Mouse (Mus musculus): ENCODE measurements around the gene Mdm2.

Gene Mdm2

DNA sequence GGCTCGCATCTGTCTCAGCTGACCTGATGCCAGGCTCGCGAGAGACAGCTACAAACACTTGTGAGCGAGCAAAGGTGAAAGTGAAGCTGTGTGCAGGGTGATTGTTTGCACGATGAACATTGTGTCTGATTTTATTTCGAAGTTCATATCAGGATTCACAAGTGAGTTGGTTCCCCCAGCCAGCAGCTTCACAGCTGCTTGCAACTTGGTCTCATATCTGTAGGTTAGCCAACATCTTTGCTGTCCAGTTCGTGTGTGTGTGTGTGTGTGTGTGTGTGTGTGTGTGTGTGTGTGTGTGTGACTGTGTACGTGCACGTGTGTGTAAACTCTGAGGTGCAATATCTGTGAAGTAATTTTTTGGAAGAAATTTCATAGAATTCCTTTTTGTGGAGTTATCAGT lies 55.1 kb downstream of the Mdm2 start:
- no peak for DNase-seq (ENCODE audit: low spot score)

DNA sequence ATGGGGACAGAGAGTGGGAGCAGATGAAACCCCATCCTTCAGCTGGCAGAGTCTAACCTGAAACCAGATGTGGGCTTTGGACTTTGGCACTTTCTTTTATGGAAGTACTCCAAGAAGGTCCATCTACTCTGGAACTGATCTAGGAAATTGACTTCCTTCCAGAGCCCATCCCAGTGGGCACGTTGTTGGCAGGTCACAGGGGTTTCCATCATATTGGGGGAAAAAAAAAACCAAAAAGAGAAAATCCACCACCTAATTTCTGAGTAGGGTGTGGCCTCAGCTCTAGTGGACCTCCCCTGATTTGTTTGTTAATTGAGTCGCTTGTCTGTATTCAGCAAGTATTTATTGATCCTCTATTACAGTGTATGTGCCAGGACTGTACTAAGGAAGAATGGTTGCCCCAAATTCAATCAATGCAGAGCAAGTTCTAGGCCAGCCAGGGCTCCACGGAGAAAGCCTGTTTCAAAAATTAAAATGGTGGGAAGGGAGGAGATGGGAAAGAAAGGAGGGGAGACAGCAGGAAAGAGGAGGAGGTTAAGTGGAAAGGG lies 55.9 kb downstream of the Mdm2 start:
- no peak for DNase-seq (ENCODE audit: low spot score)

DNA sequence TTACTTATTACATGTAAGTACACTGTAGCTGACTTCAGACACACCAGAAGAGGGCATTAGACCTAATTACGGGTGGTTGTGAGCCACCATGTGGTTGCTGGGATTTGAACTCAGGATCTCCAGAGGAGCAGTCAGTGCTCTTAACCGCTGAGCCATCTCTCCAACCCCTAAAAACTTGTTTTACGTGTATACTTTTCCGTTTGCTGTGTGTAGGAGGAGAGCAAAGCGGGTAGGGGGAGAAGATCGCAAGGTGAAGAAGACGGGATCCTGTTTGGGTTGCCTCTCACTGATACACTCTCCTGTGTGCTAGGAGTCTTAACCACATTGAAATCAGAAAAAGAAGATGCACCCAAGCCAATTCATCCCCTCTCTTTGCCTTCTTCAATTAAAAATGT lies 56.8 kb downstream of the Mdm2 start:
- no peak for DNase-seq (ENCODE audit: low spot score)

DNA sequence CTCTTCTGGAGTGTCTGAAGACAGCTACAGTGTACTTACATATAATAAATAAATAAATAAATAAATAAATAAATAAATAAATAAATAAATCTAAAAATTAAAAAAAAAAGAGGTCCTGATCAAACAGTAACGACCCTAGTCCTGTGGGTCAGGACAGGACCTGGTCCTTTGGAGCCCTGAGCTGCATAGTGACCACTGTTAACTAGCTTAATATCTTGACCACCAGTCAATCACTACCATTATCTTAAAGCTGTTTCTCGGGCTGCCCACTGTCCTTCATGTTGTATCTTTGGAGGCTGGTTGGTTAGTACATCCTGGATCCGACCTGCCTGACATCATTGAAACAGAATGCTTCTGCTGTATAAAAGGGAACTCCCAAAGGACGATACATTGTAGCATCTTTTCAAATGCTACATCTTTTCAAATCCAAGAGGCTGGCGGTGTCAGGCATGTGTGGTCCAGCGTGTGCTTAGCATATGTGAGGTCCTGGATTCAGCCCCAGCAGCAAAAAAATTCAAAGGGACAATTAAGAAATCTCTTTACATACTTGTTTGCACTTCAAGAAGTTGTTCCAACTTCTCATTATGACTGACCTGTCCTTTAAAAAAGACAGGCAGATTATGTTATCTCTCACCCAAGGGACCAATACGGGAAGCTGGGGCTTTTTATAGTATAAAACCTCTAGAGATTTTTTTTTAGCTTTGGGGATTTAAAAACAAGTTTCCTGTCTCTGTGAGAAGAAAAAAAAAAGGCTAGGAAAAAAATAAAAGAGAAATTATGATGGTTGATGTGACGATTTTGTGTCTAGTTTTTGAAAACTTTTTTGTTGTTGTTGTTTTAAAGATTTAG lies 57.4 kb downstream of the Mdm2 start:
- DNase-seq (ENCODE audit: low spot score), result no peak

DNA sequence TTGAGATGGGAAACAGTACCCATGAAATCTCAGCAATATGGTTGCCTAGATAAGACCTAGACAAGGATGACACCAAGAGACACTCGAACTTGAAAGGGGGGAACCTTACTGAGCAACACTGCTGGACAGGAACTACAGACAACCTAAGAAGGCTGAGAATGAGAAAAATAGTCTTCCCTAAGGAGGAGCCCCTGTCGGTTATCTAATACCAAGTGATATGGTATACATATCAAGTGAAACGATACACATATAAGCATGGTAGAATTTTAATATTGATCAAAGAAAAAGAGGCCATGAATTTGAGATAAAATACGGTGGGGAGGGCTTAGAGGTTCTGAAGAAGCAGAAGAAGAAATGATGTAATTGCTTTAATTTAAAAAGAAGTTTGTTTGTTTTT lies 58.2 kb downstream of the Mdm2 start:
- no peak for DNase-seq (ENCODE audit: low spot score)

DNA sequence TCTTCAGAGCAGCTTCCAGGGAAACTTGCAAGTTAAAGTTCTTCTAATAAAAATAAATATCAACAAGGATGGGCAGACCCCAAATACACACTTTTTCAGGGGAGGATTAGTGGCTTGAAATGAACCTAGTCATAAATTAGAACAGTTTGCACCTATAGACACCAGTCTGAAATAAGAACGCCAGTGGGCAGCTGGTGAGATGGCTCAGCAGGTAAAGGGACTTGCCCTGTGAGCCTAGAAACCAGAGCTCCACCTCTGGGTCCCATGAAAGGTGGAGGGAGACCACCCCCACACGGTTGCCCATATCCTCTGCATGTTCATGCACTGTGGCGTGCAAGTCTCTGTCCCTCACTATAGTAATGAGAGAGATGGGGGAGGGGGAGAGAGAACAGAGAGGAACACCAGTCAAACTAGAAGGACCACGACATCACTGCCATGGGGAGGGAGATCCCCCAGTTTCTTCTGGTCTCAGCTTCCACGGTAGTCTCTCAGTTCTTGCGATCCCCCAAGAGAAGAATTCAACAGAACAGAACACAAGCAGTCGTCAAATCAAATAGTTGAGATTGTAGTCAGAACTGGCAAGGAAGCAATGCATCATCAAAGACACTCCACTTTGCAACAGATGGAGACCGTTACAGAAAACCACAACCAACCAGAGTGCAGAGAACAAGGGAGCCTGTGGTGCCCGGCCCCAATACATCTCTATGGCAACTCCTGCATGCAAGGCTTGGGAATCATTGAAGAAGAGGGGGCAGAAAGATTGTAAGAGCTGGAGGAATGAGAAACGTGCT lies 58.8 kb downstream of the Mdm2 start:
- no peak for DNase-seq (ENCODE audit: low spot score)

DNA sequence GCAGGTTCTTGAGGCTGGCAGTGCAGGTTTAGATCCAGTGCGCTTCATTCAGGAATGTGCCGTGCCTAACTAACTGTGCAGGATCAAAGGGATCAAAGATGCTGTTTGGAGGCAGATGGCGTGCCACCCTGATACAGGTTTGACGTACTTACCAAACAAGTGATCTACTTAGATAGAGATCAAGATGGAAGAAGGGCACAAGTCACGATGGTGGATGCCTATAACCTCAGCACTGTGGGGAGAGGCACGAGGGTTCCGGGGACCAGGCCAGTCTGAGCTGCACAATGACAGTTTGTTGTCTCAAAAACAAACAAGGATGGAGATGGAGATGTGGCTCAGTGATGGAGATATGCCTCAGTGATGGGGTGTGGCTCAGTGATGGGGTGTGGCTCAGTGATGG lies 59.8 kb downstream of the Mdm2 start:
- DNase-seq (ENCODE audit: low spot score), result no peak

DNA sequence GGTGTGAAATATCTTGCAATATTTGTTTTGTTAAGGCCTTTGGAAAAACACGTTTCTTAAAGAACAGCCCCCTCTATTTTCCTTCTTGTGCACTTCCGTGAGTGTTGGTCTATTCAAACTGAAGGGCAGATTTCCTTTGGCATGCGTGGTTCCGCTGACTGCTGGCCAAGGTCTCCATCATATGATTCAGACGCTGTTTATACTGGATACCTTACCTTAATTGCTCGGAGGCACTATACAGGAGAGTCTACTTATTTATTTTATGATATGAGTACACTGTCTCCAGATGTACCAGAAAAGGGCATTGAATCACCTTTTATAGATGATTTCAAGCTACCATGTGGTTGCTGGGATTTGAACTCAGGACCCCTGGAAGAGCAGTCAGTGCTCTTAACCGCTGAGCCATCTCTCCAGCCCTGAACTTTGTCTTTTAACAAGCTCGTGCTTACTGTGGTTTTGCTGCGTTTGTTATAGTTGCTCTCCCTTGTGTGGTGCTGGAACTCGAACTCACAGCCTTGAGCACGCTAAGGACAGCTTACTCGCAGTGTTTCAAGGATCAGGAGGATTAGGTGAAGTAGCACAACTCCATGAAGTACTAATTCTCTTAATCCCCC lies 60.4 kb downstream of the Mdm2 start:
- no peak for DNase-seq (ENCODE audit: low spot score)

DNA sequence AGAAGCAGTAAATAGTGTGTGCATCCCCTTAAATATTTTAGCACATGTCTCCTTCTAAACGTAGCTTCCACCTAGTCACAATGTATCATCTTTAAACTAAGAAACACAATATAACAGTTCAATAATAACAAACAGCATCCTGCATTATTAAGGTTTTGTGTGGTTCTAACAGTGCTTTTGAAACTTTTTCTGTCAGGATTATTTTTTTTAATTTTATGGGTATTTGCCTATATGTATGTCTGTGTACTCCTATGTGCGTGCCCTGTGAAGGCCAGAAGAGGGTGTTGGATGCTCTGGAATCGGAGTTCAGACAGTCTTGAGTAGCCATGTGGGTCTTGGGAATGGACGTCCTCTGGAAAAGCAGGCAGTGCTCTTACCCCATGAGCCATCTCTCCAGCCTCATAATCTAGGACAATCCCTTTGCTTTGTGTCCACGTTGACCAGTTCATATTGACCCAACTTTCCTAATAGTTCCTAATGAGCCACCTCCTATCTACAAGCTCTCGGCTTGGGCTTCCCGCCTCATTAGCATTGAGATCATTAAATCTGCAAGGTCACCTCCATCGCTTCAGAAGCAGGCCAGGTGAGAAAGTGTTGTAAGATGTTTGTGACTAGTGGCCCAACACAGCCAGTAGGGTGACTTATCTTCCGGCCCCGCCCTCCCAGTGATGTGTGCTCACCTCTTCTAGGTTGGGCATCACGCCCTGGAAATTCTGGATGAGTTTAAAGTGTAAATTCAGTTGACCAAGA lies 61.1 kb downstream of the Mdm2 start:
- no peak for DNase-seq (ENCODE audit: low spot score)

DNA sequence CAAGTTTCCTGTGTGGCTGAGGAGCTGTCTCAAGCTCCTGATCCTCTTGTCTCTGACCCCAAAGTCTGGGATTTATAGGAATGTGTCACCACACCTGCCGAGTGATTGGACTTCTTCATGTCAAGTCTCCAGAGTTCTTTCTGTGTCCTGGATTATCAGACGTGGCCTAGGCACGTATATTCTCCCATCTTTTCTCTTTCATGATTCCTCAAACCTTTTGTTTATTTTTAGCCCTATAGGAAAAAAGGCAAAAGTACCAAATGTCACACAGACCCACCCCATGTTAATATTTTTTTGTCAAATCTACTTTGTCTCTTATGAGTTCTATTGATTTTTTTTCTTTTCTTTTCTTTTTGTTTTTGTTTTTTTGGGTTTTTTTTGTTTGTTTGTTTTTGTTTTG lies 61.9 kb downstream of the Mdm2 start:
- DNase-seq (ENCODE audit: low spot score), result no peak

DNA sequence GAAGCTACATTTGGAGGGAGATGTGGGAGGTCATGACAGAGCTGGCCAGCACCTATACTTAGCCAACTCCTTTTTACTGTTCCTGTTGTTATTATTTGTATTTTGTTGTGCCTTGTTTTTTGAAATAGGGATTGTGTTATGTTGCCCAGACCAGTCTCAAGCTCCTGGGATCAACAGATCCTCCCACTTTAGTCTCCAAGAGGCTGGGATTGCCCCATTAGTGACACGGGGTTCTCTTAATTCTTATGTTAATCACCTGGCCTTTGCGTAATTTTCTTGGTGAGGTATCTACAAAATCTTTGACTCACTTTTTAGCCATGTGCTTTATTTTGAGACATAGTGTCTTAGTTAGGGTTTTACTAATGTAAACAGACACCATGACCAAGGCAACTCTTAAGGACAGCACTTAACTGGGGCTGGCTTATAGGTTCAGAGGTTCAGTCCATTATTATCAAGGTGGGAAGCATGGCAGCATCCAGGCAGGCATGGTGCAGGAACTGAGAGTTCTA lies 62.5 kb downstream of the Mdm2 start:
- DNase-seq (ENCODE audit: low spot score), result no peak

DNA sequence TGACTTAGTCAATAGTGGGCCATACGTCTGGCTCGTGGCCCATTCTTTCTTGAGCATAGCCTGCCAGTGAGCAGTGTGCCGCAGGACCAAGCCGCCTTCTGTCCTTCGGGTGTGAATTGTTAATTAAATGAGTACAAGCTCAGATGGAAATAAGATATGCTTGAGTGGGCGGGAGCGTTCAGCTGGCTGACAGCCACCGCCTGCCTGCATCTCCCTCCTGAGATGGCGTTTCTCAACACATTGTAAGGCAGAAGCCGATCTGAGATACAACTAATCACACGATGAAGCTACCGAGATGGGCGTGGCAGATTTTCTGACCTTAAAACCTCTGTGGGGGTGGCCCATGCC lies 63.4 kb downstream of the Mdm2 start:
- no peak for DNase-seq (ENCODE audit: low spot score)

DNA sequence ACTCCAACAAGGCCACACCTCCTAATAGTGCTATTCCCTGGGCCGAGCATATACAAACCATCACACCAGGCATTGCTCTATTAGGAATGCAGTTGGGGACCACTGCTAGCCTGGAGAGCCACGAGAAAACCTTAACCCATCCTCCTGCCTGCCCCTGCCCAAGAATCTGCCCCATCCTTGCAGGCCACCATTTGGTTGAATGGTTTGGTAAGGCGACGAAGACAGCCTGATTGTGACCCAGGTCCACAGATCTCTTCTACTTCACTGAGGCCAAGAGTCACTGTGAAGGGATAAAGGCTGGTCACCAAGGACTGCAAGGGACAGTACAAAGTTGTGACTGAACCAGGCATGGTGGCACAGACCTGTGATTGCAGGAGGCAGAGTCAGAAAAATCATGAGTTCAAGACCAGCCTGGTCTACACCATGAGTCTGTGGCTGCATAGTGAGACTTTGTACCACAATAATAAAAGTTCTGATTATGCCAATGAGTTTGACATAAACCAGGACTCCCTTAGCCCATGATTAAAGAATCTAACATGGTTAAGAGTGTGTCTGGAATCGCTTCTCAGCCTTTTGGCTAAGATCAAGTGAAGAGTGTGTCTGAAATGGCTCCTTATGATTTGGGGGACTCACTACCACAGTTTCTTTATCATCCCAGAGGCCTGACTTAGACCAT lies 63.9 kb downstream of the Mdm2 start:
- no peak for DNase-seq (ENCODE audit: low spot score)

DNA sequence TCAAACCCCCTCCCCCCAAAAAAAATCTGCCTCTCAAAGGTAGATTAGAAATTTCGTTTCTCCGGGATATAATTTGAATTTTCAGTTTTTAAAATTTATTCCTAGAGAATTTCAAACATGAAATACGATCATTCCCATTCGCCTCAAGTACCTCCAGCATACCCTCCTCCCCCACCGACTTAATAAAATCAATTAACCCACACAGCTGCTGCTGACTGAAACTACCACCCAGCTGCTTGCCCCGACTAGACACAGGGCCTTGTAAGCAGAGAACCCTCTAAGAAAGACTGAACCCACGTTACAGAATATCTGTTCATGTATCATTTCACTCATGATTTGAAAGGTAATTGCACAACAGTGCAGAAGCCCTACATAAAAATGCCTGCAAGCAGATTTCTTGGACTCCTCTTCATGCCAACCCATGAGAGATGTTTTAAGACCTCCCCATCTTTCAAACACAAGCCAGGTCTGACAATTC lies 65.0 kb downstream of the Mdm2 start:
- no peak for DNase-seq (ENCODE audit: low spot score)

DNA sequence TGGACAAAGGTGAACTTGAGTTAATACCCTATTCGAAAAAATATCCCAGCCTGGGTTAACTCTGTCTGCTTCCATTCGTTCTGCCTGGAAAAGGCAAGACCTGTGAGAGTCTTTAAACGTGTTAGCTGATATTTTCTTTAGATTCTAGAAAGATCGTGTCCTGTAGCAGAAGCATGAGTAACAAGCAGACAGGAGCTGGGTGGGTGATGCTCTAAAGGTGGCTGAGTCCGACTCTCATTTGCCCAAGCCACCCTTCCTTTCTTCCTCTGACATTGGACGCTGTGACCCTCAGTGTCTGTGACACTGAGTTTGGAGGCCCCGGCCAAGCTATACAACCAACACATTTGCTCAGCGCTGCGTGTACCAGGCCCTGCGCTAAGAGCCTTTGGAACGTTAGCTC lies 65.7 kb downstream of the Mdm2 start:
- no peak for DNase-seq (ENCODE audit: low spot score)

DNA sequence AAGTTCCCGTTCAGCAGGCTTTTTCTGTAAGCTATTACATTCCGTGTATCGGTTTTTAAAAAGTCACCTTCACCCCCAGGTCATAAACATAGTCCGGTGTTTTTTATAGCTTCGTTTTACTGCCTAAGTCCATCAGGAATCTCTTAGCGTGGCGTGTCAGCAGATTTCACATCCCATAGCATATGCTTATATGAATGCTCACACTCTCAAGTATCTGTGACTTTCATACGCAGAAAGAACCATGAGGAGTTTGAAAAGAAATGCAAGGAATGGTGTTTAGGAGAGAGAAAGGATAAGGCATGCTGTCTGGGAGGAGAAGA lies 66.2 kb downstream of the Mdm2 start:
- no peak for DNase-seq (ENCODE audit: low spot score)

DNA sequence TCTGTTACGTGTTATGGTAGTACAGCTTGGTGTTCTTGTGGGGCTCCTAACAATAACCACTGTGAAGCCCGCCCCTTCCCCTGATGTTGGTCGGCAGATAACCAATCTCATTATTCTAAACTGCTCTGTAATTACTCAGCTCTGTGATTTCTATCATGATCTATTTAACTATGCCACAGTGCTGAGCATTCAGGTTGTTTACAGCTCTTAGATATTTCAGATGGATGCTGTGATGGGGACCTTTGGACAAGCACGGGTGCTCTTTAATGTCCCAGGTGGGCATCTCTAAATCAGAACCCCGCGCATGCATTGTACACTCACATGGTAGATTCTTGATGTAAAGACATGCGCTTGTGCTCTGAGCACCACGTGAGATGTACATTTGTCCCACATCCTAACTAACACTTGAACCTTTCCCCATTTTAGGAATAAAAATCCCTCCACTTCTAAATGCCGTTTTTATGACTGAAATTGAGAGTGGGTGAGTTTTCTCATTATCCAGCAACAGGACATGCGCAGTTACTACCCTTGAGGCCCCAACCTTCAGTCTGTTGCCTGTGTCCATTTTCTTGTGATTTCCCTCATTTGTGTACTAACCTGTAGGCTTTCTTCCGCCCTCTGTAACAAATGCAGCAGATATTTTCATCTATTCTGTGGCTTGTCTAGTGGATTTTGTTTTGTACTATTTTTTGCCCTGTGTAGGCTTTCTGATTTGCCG lies 66.7 kb downstream of the Mdm2 start:
- no peak for DNase-seq (ENCODE audit: low spot score)

DNA sequence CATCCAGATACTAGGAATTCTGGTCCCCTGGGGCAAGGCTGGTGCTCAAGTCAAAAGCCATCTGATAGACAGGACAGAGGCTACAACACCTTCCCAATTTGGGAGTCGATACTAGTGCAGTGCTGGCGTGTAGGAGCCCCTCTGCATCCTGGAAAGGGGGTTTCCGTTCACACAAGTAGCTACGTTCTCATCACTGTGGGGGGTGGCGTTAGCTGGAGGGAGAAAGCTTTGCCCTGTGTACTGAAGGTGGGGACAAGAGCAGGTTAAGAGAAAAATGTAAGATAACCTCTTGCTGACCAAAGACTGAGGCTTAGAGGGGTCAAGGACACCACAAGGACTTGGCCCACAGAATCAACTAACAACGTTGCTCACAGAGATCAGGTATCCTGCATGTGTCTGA lies 67.3 kb downstream of the Mdm2 start:
- DNase-seq (ENCODE audit: low spot score), result no peak

DNA sequence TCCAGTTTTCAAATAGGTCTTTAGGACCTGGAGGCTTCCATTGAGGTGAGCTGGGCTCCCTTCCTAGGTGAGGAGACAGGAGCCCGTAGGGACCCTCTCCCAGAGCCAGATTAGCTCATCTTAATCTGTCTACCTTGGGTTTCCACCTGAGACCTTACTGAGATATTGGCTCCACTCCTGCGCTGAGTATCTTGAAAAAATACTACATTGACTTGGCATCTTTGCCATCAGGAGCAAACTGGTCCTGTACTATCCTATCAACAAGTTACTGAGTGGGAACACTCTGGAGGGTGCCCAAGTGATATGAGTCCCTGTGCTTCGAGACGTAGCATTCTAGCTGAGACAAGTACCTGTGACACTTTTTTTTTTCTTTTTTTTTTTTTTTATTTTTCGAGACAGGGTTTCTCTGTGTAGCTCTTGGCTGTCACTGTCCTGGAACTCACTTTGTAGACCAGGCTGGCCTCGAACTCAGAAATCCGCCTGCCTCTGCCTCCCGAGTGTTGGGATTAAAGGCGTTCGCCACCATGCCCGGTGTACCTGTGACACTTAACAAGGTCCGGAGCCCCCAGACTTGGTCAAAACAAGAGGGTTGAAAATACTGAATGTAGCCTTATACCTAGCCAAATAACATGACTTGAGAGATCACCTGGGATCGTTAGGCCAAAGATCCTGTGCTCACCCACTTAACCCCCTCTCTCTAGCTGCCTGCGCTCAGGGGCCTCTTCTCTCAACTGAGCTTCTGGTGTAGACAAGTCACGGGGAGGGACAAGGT lies 67.9 kb downstream of the Mdm2 start:
- DNase-seq (ENCODE audit: low spot score), result no peak

DNA sequence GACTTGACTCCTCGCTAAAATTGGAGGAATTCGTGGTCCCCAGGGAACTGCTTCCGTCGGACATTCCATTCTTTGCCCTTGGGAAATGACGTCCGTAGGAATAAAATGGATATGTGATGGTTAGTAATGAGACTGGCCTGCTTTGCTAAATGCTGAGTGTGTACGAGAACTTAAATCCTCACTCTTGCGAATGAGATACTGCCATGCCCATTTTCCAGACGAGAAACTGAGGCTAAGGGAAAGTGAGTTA lies 68.4 kb downstream of the Mdm2 start:
- no peak for DNase-seq (ENCODE audit: low spot score)
